Mouse (Mus musculus) ES-Bruce4 (cell line): ENCODE measurements around the gene Gm21987.

Source experiments
- CTCF ChIP-seq: IDR thresholded peaks from one replicate; pipeline ENCODE4 v1.8.1; 2011; ENCODE audit warnings: low read depth, low read length
- EP300 ChIP-seq: IDR thresholded peaks from 2 replicates; pipeline ENCODE4 v1.6.1; 2011; ENCODE audit warnings: low read depth, low read length; ENCODE audit not compliant: insufficient read depth
- POLR2A ChIP-seq: IDR thresholded peaks from one replicate; pipeline ENCODE4 v1.8.1; 2011; ENCODE audit warnings: low read length; ENCODE audit not compliant: insufficient read depth

GRCm38 (mm10) chr16:38385700-38386099 lies 38.9 kb downstream of the Gm21987 start:
- TF ChIP-seq POLR2A (no peak), CTCF (no peak), EP300 (no peak)
